Mouse (Mus musculus) central nervous system, embryonic 18 days (tissue): ENCODE results near the gene Crk. TPM values are rescaled to one million over a fixed set of nuclear protein-coding genes. Genes with fewer than 3 reads are reported as not detected.

ENCODE experiments used
- polyA plus RNA-seq: library from polyadenylated mRNA; depleted of rRNA; stranded (reverse); fragments of >200 nt; gene quantifications from 2 replicates; pipeline ENCODE4 v1.2.3, GENCODE M21; 2012; rRNA removed

Crk gene
- polyA plus RNA-seq: 83.2 and 89.4 TPM in 2 replicates

DNA sequence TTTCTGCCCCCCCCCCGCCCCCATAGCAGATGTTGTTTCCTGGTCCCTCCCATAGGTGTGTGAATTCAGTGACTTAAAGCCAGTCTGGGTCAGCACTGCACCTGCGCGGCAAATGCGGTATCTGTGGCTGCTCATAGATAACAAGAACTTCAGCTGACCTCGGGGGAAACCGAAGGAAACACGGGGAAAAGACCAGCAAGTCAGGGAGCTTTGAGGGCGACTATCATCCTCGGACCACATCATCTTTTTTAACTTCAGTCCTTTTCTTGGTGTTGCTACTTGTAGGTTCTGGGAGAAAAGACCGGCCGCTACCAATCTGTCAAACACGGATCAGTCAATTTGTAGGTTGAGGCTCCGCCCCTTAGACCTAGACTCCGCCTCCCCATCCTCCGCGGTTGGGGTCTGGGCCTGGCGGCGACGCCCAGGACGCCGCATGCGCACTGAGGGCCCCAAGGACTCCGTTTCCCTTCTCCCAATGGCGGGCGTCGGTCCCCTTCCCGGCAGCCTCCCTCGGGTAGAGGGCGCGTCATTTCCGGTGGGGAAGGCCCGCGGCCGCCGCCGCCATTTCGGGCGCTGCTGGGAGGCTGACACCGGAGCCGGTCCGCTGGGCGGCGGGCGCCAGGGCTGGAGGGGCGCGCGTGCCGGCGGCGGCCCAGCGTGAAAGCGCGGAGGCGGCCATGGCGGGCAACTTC, at the start of gene Crk:
TSS of gene Crk (plus strand) at position 513 of the 692 bp plus-strand sequence.

DNA sequence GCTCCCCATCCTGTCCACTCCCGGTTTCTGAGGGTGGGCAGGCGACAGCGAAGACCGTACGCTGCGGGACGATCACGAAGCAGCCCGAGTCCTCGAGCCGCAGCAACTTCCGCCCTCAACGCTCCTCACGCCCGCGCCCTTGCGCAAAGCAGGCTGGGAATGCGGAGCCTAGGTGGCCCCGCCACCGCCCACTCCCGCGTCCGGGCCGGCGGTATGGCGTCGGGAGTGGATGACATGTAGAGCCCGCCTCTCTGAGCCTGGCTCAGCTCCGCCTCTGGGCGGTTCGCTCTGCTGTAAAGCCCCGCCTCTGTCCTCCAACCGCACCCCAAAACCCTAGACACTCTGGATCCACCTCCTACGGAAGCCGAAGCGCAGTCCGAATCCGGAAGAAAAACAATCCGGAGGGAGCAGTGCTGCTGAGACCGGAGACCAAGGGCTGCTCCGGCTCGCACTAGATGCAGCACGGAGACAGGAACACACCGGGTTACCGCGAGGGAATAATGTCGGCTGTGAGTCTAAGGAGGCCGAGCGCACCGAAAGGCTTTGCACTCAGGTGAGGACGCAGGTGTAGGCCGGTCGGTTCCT, 48.3 kb upstream of the Crk start, which contains the start of gene Inpp5k:
TSS of gene Inpp5k (plus strand) at position 344 of the 585 bp plus-strand sequence.

DNA sequence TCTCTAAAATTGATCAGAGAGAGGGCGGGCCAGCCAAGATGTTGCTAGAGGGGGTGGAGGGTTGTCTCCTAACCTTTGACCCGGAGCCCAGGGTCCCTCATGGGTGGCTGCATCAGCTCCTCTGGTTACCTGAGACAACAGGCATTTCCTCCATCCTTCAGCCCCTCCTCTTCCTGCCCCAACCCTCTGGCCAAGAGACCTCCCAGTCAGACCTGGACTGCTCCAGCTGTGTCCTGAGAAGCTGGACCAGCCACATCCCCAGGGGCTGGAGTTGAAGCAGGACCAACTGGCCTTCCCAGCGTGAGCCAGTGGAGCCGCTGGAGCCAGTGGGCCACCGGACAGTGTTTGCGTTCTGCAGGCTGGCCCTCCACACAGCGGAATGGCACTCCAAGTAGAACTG, 28.7 kb upstream of the Crk start, which contains the start of gene Myo1c:
TSS of gene Myo1c (plus strand) at position 194 of the 400 bp plus-strand sequence.

DNA sequence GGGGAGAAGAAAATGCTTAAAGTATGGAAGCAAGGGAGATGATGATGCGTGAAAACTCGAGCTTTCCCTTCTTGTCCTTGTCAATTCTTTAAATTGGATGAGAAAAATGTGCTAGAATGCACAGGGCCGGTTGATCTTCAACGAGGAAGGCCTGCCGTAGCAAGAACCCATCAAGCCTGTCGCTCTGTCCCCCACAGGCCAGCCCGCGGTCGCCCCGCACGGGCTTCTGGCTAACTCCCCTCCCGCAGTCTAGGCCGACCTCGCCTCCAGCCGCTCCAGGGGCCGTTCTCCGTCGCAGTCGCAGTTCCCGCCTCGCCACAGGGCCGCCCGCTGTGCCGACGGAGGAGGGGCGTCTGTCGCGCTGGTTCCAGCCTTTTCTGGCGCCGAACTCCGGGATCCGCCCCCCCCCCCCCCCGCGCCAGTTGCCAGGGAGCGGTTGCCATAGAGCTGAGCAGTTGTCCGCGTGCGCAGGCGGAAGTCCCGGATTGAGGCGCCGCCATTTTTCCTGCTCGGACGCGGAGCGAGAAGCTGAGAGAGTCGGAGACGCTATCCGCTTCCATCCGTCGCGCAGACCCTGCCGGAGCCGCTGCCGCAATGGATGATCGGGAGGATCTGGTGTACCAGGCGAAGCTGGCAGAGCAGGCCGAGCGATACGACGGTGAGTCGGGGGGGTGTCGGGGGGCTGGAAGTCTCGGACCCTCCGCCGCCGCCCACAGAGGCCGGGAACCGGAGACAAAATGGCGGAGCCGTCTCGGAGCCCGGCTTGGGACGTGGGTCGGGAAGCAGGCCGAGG, 53.6 kb downstream of the Crk start, which contains the start of gene Ywhae:
TSS of gene Ywhae (plus strand) at position 436 of the 793 bp plus-strand sequence.

Other genes starting within 250 kb of the Crk start
- 0.10 and 0.17 TPM in 2 replicates for gene Serpinf2, start 239.7 kb upstream of the Crk start, polyA plus RNA-seq
- 8.5 and 9.2 TPM in 2 replicates for gene Wdr81, start 224.5 kb upstream of the Crk start, polyA plus RNA-seq
- gene Tlcd2, start 217.5 kb upstream of the Crk start, polyA plus RNA-seq: 0.54 and 0.78 TPM in 2 replicates
- 112 and 116 TPM in 2 replicates for gene Prpf8, start 192.4 kb upstream of the Crk start, polyA plus RNA-seq
- gene Rilp, start 169.2 kb upstream of the Crk start, polyA plus RNA-seq: 1.6 and 2.2 TPM in 2 replicates
- 3.5 and 3.6 TPM in 2 replicates for gene Scarf1, start 165.7 kb upstream of the Crk start, polyA plus RNA-seq
- gene Slc43a2, start 147.6 kb upstream of the Crk start, polyA plus RNA-seq: 20.9 and 21.9 TPM in 2 replicates
- 155 and 157 TPM in 2 replicates for gene Pitpna, start 91.2 kb upstream of the Crk start, polyA plus RNA-seq
- 59.9 and 63.8 TPM in 2 replicates for gene Inpp5k, start 48.3 kb upstream of the Crk start, polyA plus RNA-seq
- 23.7 and 25.9 TPM in 2 replicates for gene Myo1c, start 28.8 kb upstream of the Crk start, polyA plus RNA-seq
- gene Ywhae, start 53.6 kb downstream of the Crk start, polyA plus RNA-seq: 1,397 and 1,405 TPM in 2 replicates
- 15.9 and 17.4 TPM in 2 replicates for gene Doc2b, start 116.8 kb downstream of the Crk start, polyA plus RNA-seq